Mouse (Mus musculus): ENCODE results near the gene Macc1. TPM values are rescaled to one million over a fixed set of nuclear protein-coding genes. Genes with fewer than 3 reads are reported as not detected.

Macc1 gene
- polyA plus RNA-seq, 1 experiment from 2014 or later: not detected

DNA sequence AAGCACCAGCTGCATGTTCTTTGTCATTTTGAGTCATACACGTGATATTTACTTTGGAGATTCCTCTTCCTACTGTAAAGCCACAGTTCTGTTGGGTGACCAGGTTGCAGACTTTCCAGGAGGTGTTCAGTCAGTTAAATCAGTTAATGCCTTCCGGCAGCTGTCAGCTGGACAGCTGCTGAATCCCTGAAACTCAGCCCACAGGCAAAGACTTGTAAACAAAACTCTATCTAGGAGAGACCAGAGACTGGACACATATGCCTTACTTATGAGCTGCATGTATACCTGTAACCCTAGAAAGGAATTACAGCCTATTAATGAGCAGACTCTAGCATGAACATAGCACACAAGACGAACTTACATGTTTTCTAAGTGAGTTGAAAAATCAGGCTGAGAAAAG is 137.2 kb downstream of the Macc1 start:
- ATAC-seq (ENCODE audit: low read depth): no peak
- Histone ChIP-seq H3K9ac (no peak overlapping the region), H3K4me3 (no peak overlapping the region), H3K36me3 (no peaks in the 10 kb centered on the region), H3K9me3 (no peaks in the 10 kb centered on the region), H3K4me2 (no peak overlapping the region), H3K27me3 (no peaks in the 10 kb centered on the region), H3K4me1 (replicated peaks) (no peaks in the 10 kb centered on the region), H3K27ac (replicated peaks) (no peak overlapping the region)
- 75% methylated on average over 3 of the region's 3 CpGs for WGBS

DNA sequence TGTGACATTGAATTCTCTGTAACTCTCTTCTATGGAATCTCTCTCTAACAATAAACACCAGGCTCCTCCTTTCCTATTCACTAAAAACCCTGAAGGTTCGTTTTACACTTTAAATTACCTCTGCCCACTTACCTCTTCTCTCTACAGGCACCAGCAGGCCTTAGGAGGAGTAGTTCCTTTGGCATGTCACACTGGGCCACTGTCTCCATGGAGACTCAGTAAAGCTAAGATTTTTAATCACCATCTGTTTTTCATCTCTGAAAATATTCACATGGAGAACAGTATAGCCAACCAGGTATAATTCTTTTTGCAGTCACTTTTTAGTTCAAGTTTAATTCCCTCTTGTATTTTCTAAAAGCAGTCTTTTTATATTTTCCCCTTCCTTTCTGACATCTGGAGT is 140.0 kb downstream of the Macc1 start:
- H3K9me3 ChIP-seq: no peaks in the 10 kb centered on the region
- H3K27ac ChIP-seq (replicated peaks): no peak overlapping the region
- H3K27me3 ChIP-seq: no peaks in the 10 kb centered on the region
- H3K4me1 ChIP-seq (replicated peaks): no peaks in the 10 kb centered on the region
- no peaks in the 10 kb centered on the region for H3K36me3 ChIP-seq
- ATAC-seq (ENCODE audit: low read depth): no peak
- H3K4me2 ChIP-seq: no peak overlapping the region
- no peak overlapping the region for H3K4me3 ChIP-seq
- no peak overlapping the region for H3K9ac ChIP-seq
- 14% methylated on average over 1 of the region's 1 CpGs for WGBS

DNA sequence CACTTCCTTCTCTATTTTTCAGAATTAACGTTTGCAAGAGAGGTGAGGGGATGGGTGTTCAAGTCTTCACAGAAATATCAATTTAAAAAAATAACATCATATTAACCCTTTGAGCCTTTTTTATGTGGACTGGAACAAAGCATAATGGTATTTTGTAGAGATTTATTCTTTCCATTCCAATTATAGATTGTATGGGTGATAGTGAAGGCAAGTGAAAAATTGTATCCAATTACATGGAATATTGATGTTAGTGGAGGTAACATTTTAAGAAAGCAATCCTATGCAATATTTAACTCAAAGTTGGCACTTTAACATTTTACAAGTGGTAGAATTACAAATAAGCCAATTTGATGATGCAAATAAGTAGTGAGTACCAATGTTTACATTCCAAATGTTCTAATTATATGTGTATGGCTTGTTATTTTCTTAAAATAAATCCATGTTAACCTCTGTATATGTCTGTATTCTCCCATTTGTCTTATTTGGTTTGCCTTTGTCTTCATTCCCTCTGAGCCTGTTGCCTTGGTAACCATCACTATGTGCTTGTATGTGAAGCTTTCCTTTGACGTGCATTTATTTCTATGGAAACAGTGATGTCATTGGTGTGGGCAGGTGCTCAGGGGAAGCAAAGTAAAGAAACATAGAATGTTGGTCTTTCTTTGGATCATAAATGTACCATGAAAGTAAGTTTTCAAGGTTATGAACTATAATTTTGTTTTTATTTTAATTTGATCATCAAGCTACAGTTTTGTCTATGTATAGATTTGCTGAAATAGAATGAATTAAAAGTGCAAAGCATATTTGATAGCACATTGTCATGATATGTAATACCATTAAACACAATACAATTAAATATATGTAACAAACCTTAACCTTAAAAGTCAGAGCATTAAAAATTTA is 150.2 kb downstream of the Macc1 start:
- Histone ChIP-seq H3K4me1 (replicated peaks) (no peaks in the 10 kb centered on the region), H3K36me3 (no peaks in the 10 kb centered on the region), H3K27ac (replicated peaks) (no peak overlapping the region), H3K9ac (no peak overlapping the region), H3K4me2 (no peak overlapping the region), H3K9me3 (no peaks in the 10 kb centered on the region), H3K4me3 (no peak overlapping the region), H3K27me3 (no peaks in the 10 kb centered on the region)
- peak; percentile 92 for ATAC-seq (ENCODE audit: low read depth)
- WGBS: 47% methylated on average over 2 of the region's 2 CpGs

DNA sequence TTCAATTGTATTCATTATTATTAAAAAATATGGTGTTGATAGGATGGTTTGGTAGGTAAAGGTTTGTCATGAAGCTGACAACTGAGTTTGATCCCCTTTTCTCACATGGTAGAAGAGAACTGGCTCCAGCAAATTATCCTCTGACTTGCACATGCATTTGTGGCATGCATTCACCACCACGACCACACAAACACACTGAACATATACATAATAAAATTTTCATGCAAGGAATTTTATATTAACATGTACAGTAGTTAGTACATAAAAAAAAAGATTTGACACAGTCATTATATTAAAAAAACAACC is 150.8 kb downstream of the Macc1 start:
- H3K27ac ChIP-seq (replicated peaks): no peak overlapping the region
- no peak for ATAC-seq (ENCODE audit: low read depth)
- no peak overlapping the region for H3K4me2 ChIP-seq

DNA sequence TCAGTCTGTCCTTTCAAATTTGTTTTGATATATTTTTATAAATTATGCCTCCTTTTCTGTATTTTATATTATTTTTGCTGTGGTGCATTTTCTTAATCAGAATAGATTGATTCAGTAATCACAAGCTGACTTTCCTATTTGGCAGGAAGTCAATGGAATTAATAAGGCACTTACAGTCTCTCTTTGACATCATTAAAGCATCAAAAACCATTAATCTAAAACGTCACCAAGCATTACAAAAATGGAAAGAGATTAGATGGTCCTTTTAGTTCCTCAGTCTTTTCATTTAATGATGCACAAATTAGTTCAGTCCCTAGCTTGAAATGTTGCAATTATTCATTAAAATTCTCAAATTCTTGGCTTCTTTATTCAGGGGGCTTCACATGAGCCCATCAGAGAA is 153.6 kb downstream of the Macc1 start:
- ATAC-seq (ENCODE audit: low read depth): no peak
- Histone ChIP-seq H3K9ac (no peak overlapping the region), H3K4me2 (no peak overlapping the region), H3K9me3 (no peaks in the 10 kb centered on the region), H3K4me1 (replicated peaks) (no peaks in the 10 kb centered on the region), H3K36me3 (no peaks in the 10 kb centered on the region), H3K27me3 (no peaks in the 10 kb centered on the region), H3K4me3 (no peak overlapping the region), H3K27ac (replicated peaks) (no peak overlapping the region)
- 55% methylated on average over 1 of the region's 1 CpGs for whole genome bisulfite sequencing

More for the DNA sequence above, 150.8 kb downstream of the Macc1 start:
- Histone ChIP-seq H3K4me1 (replicated peaks) (no peaks in the 10 kb centered on the region), H3K4me3 (no peak overlapping the region), H3K9me3 (no peaks in the 10 kb centered on the region), H3K9ac (no peak overlapping the region), H3K27me3 (no peaks in the 10 kb centered on the region), H3K36me3 (no peaks in the 10 kb centered on the region)
- 71% methylated on average over 1 of the region's 1 CpGs for WGBS

DNA sequence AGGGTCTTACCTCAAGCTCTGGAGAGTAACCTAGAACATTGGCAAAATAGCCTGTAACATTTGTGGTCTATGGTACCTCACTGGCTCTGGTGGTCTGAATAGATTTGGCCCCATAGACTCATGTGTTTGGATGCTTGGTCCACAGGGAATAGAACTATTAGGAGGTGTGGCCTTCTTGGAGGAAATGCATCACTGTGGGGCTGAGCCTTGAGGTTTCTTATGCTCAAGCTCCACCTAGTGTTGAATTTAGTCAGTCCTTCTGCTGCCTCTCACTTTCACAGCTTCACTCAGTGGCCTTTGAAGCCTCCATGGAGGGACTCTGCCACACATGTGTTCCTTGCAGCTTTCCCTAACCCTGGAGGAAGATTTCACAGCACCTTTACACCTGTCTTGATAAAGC is 156.2 kb downstream of the Macc1 start:
- Histone ChIP-seq H3K9me3 (no peaks in the 10 kb centered on the region), H3K36me3 (no peaks in the 10 kb centered on the region), H3K4me1 (replicated peaks) (no peaks in the 10 kb centered on the region), H3K4me3 (no peak overlapping the region), H3K4me2 (no peak overlapping the region), H3K9ac (no peak overlapping the region), H3K27ac (replicated peaks) (no peak overlapping the region), H3K27me3 (no peaks in the 10 kb centered on the region)
- no peak for ATAC-seq (ENCODE audit: low read depth)

DNA sequence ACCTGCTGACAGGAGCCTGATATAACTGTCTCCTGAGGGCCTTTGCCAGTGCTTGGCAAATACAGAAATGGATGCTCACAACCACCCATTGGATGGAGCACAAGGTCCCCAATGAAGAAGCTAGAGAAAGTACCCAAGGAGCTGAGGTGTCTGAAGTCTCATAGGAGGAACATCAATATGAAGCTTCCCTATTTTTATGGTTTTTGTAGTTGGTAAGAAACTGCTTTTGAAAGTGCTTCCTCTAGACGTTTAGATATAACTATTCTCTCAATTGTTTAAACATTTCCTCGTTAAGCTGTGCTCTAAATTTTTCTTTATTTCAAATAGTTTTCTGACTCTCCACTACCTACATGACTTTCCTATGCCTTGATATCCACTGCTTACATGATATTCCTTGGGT is 169.2 kb downstream of the Macc1 start:
- no peaks in the 10 kb centered on the region for H3K4me1 ChIP-seq (replicated peaks)
- H3K9me3 ChIP-seq: no peaks in the 10 kb centered on the region
- 82% methylated on average over 2 of the region's 2 CpGs for WGBS
- H3K4me2 ChIP-seq: no peak overlapping the region
- H3K27me3 ChIP-seq: no peaks in the 10 kb centered on the region
- H3K9ac ChIP-seq: no peak overlapping the region
- no peak overlapping the region for H3K4me3 ChIP-seq
- no peaks in the 10 kb centered on the region for H3K36me3 ChIP-seq
- H3K27ac ChIP-seq (replicated peaks): no peak overlapping the region
- no peak for ATAC-seq (ENCODE audit: low read depth)

DNA sequence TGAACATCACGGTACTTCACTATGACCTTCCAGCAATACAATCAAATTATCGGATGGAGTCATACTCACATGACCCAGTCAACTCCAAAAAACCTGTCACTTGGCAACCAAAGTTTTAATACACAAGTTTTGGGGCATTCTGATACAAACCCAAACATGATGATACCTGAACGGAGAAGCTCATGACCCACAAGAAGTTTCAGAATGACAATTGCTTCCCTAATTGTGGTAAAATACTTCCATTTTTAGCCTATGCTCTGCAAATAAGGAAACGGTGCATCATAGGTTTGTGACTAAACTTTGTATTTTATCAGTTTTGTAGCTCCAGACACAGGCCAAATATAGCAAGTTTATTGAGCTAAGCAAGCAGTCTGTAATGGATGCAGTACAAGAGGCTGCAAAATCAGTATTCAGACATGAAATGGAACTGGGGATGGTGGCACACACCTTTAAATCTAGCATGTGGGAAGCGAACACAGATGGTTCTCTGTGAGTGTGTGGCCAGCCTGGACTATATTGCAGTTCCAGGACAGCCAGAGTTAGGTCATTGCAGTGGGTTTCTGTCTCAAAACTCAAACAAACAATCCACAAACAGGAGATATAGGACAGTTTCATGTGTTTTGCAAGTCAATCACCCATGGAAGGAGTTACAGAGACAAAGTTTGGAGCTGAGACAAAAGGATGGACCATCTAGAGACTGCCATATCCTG is 170.0 kb downstream of the Macc1 start:
- WGBS: 87% methylated on average over 5 of the region's 5 CpGs
- no peaks in the 10 kb centered on the region for H3K9me3 ChIP-seq

DNA sequence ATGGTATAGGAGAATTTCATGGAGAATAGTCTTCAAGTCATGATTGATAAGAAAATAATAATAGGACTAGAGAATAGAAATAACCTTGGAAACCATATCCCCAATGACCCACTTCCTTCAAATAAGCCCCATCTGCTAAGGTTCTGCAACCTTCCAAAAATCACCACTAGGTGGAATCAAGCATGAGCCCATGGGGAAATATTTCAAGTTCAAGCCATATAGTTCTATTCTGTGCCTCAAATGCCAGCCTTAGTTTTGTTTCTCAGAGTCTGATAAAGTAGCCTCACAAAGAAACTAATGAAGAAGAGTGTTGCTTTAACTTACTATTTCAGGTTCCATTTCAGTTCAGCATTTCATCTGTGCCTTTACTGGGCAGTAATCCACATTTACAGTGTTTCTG is 197.1 kb downstream of the Macc1 start:
- no peaks in the 10 kb centered on the region for H3K4me1 ChIP-seq (replicated peaks)
- H3K4me2 ChIP-seq: no peak overlapping the region
- H3K4me3 ChIP-seq: no peak overlapping the region
- no peak overlapping the region for H3K27ac ChIP-seq (replicated peaks)
- no peaks in the 10 kb centered on the region for H3K9me3 ChIP-seq
- no peak for ATAC-seq (ENCODE audit: low read depth)
- no peaks in the 10 kb centered on the region for H3K36me3 ChIP-seq
- no peak overlapping the region for H3K9ac ChIP-seq
- H3K27me3 ChIP-seq: no peaks in the 10 kb centered on the region

More for the DNA sequence above, 170.0 kb downstream of the Macc1 start:
- Histone ChIP-seq H3K9ac (no peak overlapping the region), H3K4me3 (no peak overlapping the region), H3K27me3 (no peaks in the 10 kb centered on the region), H3K27ac (replicated peaks) (no peak overlapping the region), H3K4me1 (replicated peaks) (no peaks in the 10 kb centered on the region), H3K4me2 (no peak overlapping the region), H3K36me3 (no peaks in the 10 kb centered on the region)
- no peak for ATAC-seq (ENCODE audit: low read depth)

Other genes starting within 250 kb of the Macc1 start
- gene Itgb8, start 75.5 kb upstream of the Macc1 start, polyA plus RNA-seq (2015; fragmentation: Nextera tagmentation; extraction: Ambion mirVana): 8.2 and 9.7 TPM in 2 replicates

Data from neural tube, embryonic 13.5 days (tissue).